Mouse (Mus musculus): Measurements from ENCODE around the gene Gna15. TPM values are rescaled to one million over a fixed set of nuclear protein-coding genes. Genes with fewer than 3 reads are reported as not detected.

The Gna15 gene
- polyA plus RNA-seq, 1 experiment = 3.4 TPM

DNA sequence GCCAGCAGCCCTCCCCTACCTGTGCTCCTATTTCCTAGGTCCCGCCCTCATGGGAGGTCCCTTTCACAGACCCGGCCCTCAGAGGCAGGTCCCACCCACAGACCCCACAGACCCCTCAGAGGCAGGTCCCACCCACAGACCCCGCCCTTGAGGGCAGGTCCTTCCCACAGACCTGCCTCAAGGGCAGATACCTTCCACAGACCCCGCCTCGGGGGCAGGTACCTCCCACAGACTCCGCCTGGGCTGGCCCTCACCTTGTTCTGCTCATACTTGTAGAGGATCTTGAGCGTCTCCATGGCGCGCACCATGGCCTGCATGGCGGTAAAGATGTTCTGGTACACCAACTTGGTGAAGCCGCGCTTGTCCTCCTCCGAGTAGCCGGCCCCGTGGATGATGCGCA lies 10.8 kb upstream of the Gna15 start:
- Histone ChIP-seq H3K4me1 (ENCODE audit: control insufficient read depth, insufficient read depth, low read length) (peaks cover 4% of the 10 kb centered on the region), H3K4me3 (ENCODE audit: insufficient read depth, low read length) (no peak overlapping the region), H3K27ac (ENCODE audit: insufficient read depth, low read length) (no peak overlapping the region)
- TF ChIP-seq POLR2A (IDR thresholded peaks at IDR 0.05; ENCODE audit: extremely low read depth, insufficient read depth, low read length) (no peak), CTCF (IDR thresholded peaks at IDR 0.05; ENCODE audit: extremely low read depth, insufficient read depth, low read length) (no peak)

DNA sequence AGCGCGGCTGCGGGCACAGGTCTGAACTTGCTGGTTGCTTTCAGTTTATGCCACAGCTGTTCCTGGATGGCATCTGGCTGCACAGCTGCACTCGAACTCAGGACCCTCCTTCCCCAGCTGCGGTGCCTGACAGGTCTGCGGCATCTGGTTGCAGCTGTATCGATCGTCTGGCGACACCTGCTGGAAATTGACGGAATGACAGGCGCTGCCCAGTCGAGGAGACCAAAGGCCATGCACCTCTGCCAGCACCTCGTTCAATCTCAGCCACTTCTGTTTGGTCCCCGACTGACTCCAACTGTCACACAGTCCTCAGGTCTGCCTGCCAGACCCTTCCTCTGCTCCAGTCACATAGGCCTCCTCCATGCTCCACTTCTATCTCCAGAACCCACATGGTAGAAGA lies 2.8 kb upstream of the Gna15 start:
- Histone ChIP-seq H3K4me1 (ENCODE audit: control insufficient read depth, insufficient read depth, low read length) (no peaks in the 10 kb centered on the region), H3K4me3 (ENCODE audit: insufficient read depth, low read length) (no peak overlapping the region), H3K27ac (ENCODE audit: insufficient read depth, low read length) (no peak overlapping the region)
- no peak for TF ChIP-seq POLR2A (IDR thresholded peaks at IDR 0.05; ENCODE audit: extremely low read depth, insufficient read depth, low read length)
- peak; percentile 90 for TF ChIP-seq CTCF (IDR thresholded peaks at IDR 0.05; ENCODE audit: extremely low read depth, insufficient read depth, low read length)

DNA sequence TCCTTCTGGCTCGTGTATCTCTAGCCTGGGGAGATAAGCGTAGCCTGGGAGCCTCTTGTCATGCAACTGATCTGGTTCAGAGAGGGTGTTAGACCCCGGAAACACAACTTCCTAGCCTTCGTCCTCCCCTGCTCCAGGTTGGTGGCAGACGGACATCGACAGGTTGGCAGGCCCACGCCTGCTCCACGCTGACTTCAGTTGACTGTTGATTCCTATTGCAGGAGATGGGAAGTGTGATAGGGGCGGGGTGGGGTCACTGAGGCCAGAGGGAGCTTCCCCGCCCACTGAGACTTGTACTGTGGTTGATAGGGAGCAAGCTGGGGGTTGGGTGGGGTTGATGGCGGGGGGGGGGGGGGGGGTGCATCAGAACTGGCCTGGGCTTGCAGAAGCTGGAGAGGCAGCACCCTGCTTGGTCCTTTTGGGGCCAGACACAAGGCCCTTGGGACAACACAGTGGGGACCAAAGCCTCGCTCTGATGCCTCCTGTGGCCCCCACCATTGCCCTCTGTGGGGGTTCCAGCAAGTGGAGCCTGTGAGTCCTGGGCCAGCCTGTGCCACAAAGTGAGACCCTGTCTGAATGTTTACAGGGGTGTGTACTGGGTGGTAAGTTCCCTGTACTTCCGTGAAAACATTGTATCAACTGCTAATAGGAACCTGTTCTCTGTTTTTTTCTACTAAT lies 1.1 kb upstream of the Gna15 start:
- no peak overlapping the region; the same call in 1 of the 2 replicates for H3K27ac ChIP-seq (ENCODE audit: insufficient read depth, low read length)
- no peak for TF ChIP-seq POLR2A (IDR thresholded peaks at IDR 0.05; ENCODE audit: extremely low read depth, insufficient read depth, low read length)
- TF ChIP-seq CTCF (IDR thresholded peaks at IDR 0.05; ENCODE audit: extremely low read depth, insufficient read depth, low read length) = no peak

DNA sequence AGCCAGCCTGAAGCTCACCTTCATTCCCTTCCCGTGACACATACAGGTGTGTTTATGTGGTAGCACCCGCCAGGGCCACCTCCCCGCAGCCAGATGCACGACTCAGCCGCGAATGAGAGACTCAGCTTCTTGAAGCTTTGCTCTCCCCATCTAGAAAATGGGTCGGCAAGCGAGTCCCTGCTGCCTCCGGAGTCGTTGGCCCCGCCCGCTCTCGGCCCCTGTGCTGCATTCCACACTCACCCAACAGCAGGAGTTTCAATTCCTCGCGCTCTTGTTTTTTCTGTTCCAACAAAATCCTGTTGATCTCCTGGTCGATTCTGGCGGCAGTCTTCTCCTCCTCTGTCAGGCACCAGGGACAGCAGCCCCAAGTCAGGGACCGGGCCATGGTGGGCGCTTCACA lies 455 bp downstream of the Gna15 start:
- Histone ChIP-seq H3K27ac (ENCODE audit: insufficient read depth, low read length) (peak overlapping the region; percentile 68), H3K4me1 (ENCODE audit: control insufficient read depth, insufficient read depth, low read length) (no peaks in the 10 kb centered on the region), H3K4me3 (ENCODE audit: insufficient read depth, low read length) (no peak overlapping the region; the same call in 1 of the 2 replicates)
- no peak for TF ChIP-seq CTCF (IDR thresholded peaks at IDR 0.05; ENCODE audit: extremely low read depth, insufficient read depth, low read length)
- TF ChIP-seq POLR2A (IDR thresholded peaks at IDR 0.05; ENCODE audit: extremely low read depth, insufficient read depth, low read length) = no peak

More for the DNA sequence above, 1.1 kb upstream of the Gna15 start:
- no peak overlapping the region for H3K4me3 ChIP-seq (ENCODE audit: insufficient read depth, low read length)
- H3K4me1 ChIP-seq (ENCODE audit: control insufficient read depth, insufficient read depth, low read length) = no peaks in the 10 kb centered on the region

DNA sequence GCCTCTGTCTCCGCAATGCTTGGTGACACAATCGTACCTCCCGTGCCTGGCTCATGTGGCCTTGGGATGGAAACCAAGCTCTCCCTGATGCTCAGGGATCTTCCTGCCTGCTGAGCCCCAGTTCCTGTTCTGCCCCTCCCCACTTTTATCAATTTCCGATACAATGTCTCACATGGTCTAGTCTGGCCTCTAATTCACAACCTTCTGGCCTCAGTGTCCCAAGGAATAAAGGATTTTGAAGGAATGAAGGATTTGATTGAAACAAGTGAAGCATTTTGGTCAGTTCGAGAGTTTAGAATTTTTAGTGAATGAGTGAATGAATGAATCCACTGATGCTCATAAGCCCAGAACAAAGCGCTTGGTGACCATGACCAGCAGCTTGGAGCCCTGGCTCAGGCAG lies 883 bp downstream of the Gna15 start:
- Histone ChIP-seq H3K27ac (ENCODE audit: insufficient read depth, low read length) (no peak overlapping the region), H3K4me3 (ENCODE audit: insufficient read depth, low read length) (no peak overlapping the region; the same call in 1 of the 2 replicates), H3K4me1 (ENCODE audit: control insufficient read depth, insufficient read depth, low read length) (no peaks in the 10 kb centered on the region)
- no peak for TF ChIP-seq CTCF (IDR thresholded peaks at IDR 0.05; ENCODE audit: extremely low read depth, insufficient read depth, low read length)
- TF ChIP-seq POLR2A (IDR thresholded peaks at IDR 0.05; ENCODE audit: extremely low read depth, insufficient read depth, low read length) = no peak

DNA sequence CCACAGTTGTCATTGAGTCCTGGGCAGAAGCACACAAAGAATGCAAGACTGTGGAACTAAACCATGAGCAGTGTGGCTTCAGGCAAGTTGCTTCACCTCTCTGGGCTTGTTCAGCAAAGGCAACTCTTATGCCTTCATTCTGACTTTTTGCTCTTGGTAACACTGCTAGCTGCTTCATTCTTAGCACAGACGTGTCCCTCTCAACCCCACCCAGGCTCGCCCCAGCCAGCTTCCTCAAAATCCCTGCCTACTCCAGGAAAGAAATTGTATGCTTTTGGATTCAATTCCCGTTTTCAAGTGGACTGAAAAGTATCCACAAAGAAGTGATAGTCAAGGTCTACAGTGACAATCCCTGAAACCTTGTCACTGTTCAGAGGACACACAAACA lies 4.1 kb downstream of the Gna15 start:
- H3K4me1 ChIP-seq (ENCODE audit: control insufficient read depth, insufficient read depth, low read length) = no peaks in the 10 kb centered on the region
- TF ChIP-seq CTCF (IDR thresholded peaks at IDR 0.05; ENCODE audit: extremely low read depth, insufficient read depth, low read length) = no peak

DNA sequence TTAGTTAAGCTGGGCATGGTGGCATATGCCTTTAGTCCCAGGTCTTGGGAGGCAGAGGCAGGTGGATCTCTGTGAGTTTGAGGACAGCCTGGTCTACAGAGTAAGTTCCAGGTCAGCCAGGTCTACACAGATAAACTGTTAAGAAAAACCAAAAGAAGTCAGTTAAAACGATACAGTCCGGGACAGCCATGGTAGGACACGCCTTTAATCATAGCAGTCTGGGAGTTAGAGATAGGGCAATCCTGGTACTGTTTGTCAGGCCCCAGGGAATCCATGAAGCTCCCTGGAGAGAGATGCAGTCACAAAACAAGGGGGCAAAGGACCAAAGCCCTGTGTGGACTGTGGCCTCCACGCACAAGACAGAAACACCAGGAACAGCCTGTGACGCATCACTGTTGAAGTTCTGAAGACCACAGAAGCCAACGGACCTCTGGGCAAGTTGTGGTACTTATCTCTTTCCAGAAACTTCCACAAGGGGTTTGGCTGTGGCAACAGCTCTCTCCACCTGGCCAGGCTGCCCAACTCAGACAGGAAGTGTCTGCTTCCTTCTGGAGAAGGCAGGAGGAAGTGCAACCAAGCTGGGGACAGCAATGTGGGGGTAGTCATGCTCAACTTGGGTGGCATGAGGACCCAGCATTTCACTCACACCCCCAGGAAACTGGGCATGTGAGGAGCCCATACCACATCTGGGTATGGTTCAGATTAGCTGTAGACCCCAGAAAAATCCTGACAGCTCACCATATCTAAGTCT lies 4.6 kb downstream of the Gna15 start:
- H3K27ac ChIP-seq (ENCODE audit: insufficient read depth, low read length) = no peak overlapping the region
- H3K4me1 ChIP-seq (ENCODE audit: control insufficient read depth, insufficient read depth, low read length) = no peaks in the 10 kb centered on the region
- TF ChIP-seq POLR2A (IDR thresholded peaks at IDR 0.05; ENCODE audit: extremely low read depth, insufficient read depth, low read length) = no peak
- no peak for TF ChIP-seq CTCF (IDR thresholded peaks at IDR 0.05; ENCODE audit: extremely low read depth, insufficient read depth, low read length)
- H3K4me3 ChIP-seq (ENCODE audit: insufficient read depth, low read length) = no peak overlapping the region

More for the DNA sequence above, 4.1 kb downstream of the Gna15 start:
- Histone ChIP-seq H3K4me3 (ENCODE audit: insufficient read depth, low read length) (no peak overlapping the region), H3K27ac (ENCODE audit: insufficient read depth, low read length) (no peak overlapping the region)

DNA sequence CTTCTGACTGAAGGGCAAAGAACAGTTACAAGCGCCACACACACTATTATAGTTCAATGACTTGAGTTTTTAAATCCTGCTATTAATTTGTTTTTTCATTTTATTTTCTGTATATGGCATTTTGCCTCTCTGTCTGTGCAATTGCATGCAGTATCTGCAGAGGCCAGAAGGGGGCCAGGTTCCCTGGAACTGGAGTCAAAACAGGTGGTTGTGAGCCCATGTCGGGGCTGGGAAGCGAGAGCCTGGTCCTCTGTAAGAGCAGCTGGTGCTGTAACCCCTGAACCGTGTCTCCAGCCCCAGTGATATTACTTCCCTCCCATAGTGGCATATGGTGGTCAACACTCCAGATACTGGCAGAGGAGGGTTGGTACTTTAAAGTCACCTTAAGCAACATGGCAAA lies 5.5 kb downstream of the Gna15 start:
- peak; percentile 61 for TF ChIP-seq CTCF (IDR thresholded peaks at IDR 0.05; ENCODE audit: extremely low read depth, insufficient read depth, low read length)
- TF ChIP-seq POLR2A (IDR thresholded peaks at IDR 0.05; ENCODE audit: extremely low read depth, insufficient read depth, low read length) = no peak
- Histone ChIP-seq H3K4me3 (ENCODE audit: insufficient read depth, low read length) (no peak overlapping the region), H3K27ac (ENCODE audit: insufficient read depth, low read length) (no peak overlapping the region), H3K4me1 (ENCODE audit: control insufficient read depth, insufficient read depth, low read length) (no peaks in the 10 kb centered on the region)

DNA sequence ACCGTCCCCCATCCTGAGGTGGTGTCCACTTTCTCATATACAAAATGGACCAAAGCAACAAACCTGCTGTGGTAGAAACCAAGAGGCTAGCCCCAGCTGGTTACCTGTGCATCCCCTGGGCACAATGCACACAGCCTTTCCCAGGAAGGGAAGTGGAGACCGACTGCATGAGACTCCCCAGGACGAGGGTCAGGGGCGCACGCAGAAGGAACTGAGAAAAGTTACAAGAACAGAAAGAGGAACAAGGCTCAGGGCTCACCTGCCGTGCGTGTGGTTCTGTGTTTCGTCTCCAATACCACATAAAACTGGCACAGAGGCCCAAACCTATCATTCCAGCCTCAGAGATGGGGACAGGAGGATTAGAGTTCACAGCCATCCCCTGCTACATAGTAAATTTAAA lies 6.8 kb downstream of the Gna15 start:
- Histone ChIP-seq H3K27ac (ENCODE audit: insufficient read depth, low read length) (peak overlapping the region; percentile 55; the same call in 1 of the 2 replicates), H3K4me3 (ENCODE audit: insufficient read depth, low read length) (no peak overlapping the region), H3K4me1 (ENCODE audit: control insufficient read depth, insufficient read depth, low read length) (no peaks in the 10 kb centered on the region)
- TF ChIP-seq POLR2A (IDR thresholded peaks at IDR 0.05; ENCODE audit: extremely low read depth, insufficient read depth, low read length) (no peak), CTCF (IDR thresholded peaks at IDR 0.05; ENCODE audit: extremely low read depth, insufficient read depth, low read length) (no peak)

DNA sequence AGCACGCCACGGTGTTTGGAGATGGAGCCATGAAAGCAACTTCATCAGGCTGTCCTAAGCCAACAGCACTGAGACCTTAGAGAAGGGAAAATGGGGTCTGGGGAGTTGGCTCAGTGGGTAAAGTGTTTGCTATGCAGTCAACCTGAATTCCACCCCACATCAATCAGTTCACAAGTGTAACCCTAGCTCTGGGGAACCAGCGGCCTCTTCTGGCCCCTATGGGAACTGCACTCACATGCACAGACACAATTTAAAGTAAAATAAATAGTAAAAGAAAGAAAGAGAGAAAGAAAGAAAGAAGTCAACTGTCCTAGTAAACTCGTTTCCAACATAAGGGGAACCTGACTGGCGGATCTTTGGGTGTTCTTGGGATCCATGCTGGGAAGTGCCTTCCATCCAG lies 10.2 kb downstream of the Gna15 start:
- no peak overlapping the region for H3K27ac ChIP-seq (ENCODE audit: insufficient read depth, low read length)
- no peaks in the 10 kb centered on the region for H3K4me1 ChIP-seq (ENCODE audit: control insufficient read depth, insufficient read depth, low read length)
- no peak overlapping the region for H3K4me3 ChIP-seq (ENCODE audit: insufficient read depth, low read length)
- TF ChIP-seq CTCF (IDR thresholded peaks at IDR 0.05; ENCODE audit: extremely low read depth, insufficient read depth, low read length) = no peak
- TF ChIP-seq POLR2A (IDR thresholded peaks at IDR 0.05; ENCODE audit: extremely low read depth, insufficient read depth, low read length) = no peak

Measured in cortical plate, adult 2 months (tissue).